Mouse (Mus musculus): ENCODE measurements at regions not wholly inside any gene's neighbourhood (a gene's known extent, or its start where the extent isn't known, plus 50 kb on each side); places are given as distances from the start of the nearest gene placed in this dataset.
A peak's percentile ranks its signal among the peaks of the same experiment; 100 is the strongest.

DNA sequence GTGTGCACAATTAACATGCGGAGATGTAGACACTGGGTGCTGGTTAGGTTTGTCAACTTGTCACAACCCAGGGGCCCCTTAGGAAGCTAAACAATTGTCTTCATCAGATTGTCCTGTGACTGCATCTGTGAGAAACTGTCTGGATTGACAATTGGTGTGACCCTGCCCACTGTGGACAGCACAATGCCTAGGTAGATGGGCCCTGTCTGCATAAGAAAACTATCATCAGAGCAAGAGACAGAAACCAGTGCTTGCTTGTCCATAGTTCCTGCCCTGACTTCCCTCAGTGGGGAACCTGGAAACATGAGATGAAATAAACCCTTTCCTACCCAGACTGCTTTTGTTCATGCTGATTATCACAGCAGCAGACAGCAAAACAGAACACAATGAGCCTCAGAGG lies 63.5 kb upstream of the Tyw5 start:
- no peak for DNase-seq (ENCODE audit: low read depth)
- TF ChIP-seq POLR2A (IDR thresholded peaks at IDR 0.05; ENCODE audit: borderline replicate concordance, extremely low read depth, insufficient read depth, insufficient read length, poor library complexity, severe bottlenecking) (no peak), CTCF (IDR thresholded peaks at IDR 0.05; ENCODE audit: borderline replicate concordance, extremely low read depth, insufficient read depth, insufficient read length) (no peak)

DNA sequence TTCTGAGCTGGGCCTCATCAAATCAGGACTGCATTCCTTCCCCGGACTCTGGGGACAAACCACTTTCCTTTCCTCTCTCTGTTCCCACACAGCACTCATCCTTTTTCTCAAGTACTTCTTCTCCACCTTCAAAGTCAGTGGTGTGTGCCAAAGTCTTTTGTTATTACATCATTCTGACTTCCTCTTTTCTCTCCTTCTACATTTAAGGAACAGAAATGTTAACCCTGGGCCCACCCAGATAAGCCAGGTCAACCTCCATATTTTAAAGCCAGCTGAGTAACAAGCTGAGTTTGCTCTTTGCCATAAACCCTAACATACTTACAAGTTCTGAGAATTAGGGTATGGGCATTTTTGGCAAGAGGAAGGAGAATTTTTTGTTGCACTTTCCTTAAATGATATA lies 65.3 kb upstream of the Tyw5 start:
- no peak for TF ChIP-seq POLR2A (IDR thresholded peaks at IDR 0.05; ENCODE audit: borderline replicate concordance, extremely low read depth, insufficient read depth, insufficient read length, poor library complexity, severe bottlenecking)
- TF ChIP-seq CTCF (IDR thresholded peaks at IDR 0.05; ENCODE audit: borderline replicate concordance, extremely low read depth, insufficient read depth, insufficient read length): no peak
- no peak for DNase-seq (ENCODE audit: low read depth)

DNA sequence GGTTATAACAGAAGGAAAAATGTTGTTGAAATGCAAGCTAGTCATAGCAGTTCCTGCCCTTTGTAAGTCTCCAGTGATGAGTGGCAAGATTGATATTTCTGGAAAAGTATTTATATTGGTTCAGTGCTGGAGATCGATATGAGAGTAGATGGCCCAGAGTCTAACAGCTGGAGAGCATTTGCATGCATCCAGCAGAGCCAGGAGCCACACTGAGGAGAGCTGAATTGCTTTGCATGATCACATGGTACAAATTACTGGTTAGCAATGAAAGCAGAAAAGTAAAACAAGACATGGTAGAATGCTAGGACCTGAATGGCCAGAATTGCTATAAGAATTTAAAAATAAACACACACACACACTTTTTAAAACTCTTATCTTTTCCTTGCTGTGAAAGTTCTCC lies 70.8 kb upstream of the Tyw5 start:
- TF ChIP-seq CTCF (IDR thresholded peaks at IDR 0.05; ENCODE audit: borderline replicate concordance, extremely low read depth, insufficient read depth, insufficient read length) (no peak), POLR2A (IDR thresholded peaks at IDR 0.05; ENCODE audit: borderline replicate concordance, extremely low read depth, insufficient read depth, insufficient read length, poor library complexity, severe bottlenecking) (no peak)
- no peak for DNase-seq (ENCODE audit: low read depth)

DNA sequence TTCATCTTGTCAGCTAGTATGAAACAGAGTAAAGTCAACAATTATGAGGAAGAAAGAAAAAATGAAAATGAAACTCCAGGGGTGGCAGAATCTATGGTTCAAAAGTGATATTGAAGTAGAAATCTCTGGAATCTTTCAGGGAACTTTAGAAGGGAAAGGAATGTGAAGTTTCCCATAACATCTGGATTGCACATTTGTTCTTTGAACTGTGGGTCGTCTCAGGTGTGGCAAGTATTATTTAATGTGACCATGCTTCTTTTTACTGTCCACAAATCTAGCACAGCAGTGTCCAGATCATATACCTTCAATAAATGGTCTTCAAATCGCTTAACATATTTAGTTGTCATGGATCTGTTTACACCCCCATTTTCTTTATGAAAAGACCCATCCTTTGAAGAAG lies 71.2 kb upstream of the Tyw5 start:
- TF ChIP-seq CTCF (IDR thresholded peaks at IDR 0.05; ENCODE audit: borderline replicate concordance, extremely low read depth, insufficient read depth, insufficient read length): no peak
- TF ChIP-seq POLR2A (IDR thresholded peaks at IDR 0.05; ENCODE audit: borderline replicate concordance, extremely low read depth, insufficient read depth, insufficient read length, poor library complexity, severe bottlenecking): no peak
- no peak for DNase-seq (ENCODE audit: low read depth)

DNA sequence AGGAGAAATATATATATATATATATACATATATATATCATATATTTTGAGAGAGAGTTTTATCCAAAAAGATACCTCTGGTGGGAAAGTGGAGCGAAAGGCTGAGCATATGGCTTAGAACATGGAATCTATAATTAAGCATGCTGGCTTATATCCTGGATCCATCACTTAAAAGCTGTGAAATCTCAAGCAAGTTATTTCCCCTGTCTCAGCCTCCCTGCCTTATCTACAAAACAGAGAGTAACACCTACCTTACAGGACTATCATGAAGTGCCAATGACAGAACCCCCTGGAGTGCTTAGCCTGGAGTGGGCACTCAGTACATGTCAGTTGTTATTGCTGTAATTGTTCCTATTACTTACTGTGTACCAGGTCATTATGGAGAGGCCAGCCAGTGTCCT lies 71.9 kb upstream of the Tyw5 start:
- peak; percentile 59 for DNase-seq (ENCODE audit: low read depth)
- TF ChIP-seq POLR2A (IDR thresholded peaks at IDR 0.05; ENCODE audit: borderline replicate concordance, extremely low read depth, insufficient read depth, insufficient read length, poor library complexity, severe bottlenecking): no peak
- TF ChIP-seq CTCF (IDR thresholded peaks at IDR 0.05; ENCODE audit: borderline replicate concordance, extremely low read depth, insufficient read depth, insufficient read length): no peak

DNA sequence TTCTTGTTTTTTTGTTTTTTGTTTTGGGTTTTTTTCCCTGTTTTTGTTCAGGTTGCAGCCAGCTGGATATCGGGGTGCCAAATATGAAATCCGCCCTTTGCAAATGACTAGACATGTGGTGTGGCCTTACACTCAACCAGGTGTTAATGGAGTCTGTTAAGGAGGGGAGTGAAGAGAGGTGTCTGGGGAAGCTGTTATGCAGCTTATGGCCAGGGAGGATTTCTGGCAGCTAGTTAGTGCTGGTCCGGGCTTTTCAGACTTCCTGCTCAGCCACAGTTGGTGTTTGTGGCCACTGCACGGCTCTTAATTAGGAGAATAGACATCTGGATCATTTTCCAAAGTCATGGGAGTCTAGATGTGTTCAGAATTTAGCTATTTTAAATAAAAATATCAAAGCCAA lies 72.7 kb upstream of the Tyw5 start:
- TF ChIP-seq CTCF (IDR thresholded peaks at IDR 0.05; ENCODE audit: borderline replicate concordance, extremely low read depth, insufficient read depth, insufficient read length) (no peak), POLR2A (IDR thresholded peaks at IDR 0.05; ENCODE audit: borderline replicate concordance, extremely low read depth, insufficient read depth, insufficient read length, poor library complexity, severe bottlenecking) (no peak)
- DNase-seq (ENCODE audit: low read depth): peak; percentile 71

DNA sequence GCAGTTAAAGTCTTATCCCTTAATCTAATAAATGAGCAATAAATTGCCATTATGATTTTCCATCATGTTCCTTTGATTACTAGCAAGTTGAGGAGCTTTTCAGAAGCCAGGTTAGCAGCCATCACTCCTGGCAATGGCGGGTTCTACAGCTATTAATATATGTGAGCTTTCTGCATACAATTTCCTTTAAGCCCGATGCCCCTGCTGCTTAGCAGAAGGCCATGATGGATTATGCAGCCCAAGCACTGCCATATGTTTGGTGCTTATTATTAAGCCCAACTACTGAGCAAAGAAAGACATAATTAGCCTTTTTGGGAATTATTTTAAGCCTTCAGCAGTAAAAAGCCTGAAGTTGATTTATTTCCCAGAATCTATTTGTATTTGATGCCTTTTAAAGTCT lies 82.3 kb upstream of the Tyw5 start:
- TF ChIP-seq CTCF (IDR thresholded peaks at IDR 0.05; ENCODE audit: borderline replicate concordance, extremely low read depth, insufficient read depth, insufficient read length): no peak
- no peak for TF ChIP-seq POLR2A (IDR thresholded peaks at IDR 0.05; ENCODE audit: borderline replicate concordance, extremely low read depth, insufficient read depth, insufficient read length, poor library complexity, severe bottlenecking)
- peak; percentile 63 for DNase-seq (ENCODE audit: low read depth)

DNA sequence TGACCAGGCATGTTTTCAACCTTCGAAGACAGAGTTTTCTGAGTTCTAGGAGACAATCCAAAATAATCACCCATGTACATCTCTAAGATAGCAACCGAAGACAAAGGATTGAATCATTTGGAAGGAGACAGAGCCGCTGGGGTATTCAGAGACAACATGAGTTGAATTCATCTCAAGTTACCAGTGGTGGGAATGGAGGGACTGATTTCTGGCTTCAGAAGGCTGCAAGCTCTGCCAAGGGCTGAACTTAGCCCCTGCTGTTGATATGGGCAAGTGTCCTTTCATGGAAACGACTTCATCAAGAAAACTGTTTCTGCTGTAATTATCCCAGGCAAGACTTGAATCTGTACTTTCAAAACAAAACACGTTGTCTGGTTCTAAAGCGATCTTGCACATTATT lies 82.7 kb upstream of the Tyw5 start:
- no peak for TF ChIP-seq POLR2A (IDR thresholded peaks at IDR 0.05; ENCODE audit: borderline replicate concordance, extremely low read depth, insufficient read depth, insufficient read length, poor library complexity, severe bottlenecking)
- no peak for TF ChIP-seq CTCF (IDR thresholded peaks at IDR 0.05; ENCODE audit: borderline replicate concordance, extremely low read depth, insufficient read depth, insufficient read length)
- DNase-seq (ENCODE audit: low read depth): peak; percentile 46

DNA sequence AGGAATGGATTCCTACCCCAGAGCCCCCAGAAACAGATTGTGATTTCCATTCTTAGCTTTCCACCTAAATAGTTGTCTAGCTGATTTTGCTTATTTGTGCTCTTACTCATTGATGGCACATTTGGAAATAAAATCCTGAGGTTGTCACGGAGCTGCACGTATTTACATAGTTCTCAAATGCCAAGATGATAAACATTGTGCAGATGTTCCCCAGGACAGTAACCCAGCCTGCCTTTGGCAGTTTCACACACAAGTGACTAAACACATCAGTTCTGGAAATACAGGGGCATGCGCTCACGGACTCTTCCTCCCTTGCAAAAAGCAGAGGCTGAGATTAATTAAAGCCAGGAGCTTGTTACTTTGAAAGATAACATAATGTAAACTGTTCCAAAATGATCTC lies 83.1 kb upstream of the Tyw5 start:
- no peak for TF ChIP-seq CTCF (IDR thresholded peaks at IDR 0.05; ENCODE audit: borderline replicate concordance, extremely low read depth, insufficient read depth, insufficient read length)
- no peak for TF ChIP-seq POLR2A (IDR thresholded peaks at IDR 0.05; ENCODE audit: borderline replicate concordance, extremely low read depth, insufficient read depth, insufficient read length, poor library complexity, severe bottlenecking)
- no peak for DNase-seq (ENCODE audit: low read depth)

DNA sequence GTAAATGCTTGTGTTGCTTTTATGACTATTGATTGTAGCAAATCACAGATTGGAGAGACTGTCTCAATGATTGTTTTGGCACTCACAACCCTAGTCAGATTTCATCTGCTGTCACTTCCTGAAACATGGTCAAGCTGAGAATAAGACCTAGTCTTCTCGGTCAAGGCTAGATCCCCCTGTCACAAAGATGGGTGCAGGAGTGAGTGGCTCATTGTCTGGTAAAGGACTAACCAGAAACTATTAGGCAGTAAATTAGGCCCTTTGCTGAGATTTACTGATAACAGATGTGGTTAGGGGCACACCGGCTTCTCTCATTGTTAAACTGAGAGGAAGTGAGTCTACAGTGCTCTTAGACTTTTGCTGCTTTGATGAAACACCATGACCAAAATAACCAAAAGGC lies 85.8 kb upstream of the Tyw5 start:
- TF ChIP-seq CTCF (IDR thresholded peaks at IDR 0.05; ENCODE audit: borderline replicate concordance, extremely low read depth, insufficient read depth, insufficient read length): no peak
- no peak for TF ChIP-seq POLR2A (IDR thresholded peaks at IDR 0.05; ENCODE audit: borderline replicate concordance, extremely low read depth, insufficient read depth, insufficient read length, poor library complexity, severe bottlenecking)
- DNase-seq (ENCODE audit: low read depth): no peak

DNA sequence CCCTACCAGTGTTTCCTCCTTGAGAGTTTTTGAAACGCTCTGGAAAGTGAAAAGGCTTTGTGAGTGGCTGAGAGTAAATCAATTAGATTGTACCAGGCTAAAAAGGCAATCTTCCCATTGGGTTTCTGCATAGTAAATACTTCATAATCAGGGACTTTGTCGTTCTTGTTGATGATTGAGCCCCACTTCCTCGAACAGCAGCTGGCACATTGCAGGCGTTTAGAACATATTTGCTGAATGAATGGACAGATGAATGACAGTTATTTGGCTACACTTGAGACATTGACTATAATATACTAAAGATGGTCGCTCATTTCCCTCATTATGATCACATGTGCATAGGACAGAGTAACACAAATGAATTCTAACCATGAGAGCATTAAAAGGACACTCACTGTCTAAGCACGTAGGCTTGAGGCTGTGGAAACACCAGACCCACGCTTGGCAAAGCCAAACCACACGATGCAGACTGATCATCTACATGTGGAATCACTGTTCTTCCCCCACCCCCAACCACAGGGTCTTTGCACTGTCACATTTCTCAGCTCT lies 90.7 kb upstream of the Tyw5 start:
- peak; percentile 88 for DNase-seq (ENCODE audit: low read depth)
- TF ChIP-seq POLR2A (IDR thresholded peaks at IDR 0.05; ENCODE audit: borderline replicate concordance, extremely low read depth, insufficient read depth, insufficient read length, poor library complexity, severe bottlenecking) (no peak), CTCF (IDR thresholded peaks at IDR 0.05; ENCODE audit: borderline replicate concordance, extremely low read depth, insufficient read depth, insufficient read length) (no peak)

DNA sequence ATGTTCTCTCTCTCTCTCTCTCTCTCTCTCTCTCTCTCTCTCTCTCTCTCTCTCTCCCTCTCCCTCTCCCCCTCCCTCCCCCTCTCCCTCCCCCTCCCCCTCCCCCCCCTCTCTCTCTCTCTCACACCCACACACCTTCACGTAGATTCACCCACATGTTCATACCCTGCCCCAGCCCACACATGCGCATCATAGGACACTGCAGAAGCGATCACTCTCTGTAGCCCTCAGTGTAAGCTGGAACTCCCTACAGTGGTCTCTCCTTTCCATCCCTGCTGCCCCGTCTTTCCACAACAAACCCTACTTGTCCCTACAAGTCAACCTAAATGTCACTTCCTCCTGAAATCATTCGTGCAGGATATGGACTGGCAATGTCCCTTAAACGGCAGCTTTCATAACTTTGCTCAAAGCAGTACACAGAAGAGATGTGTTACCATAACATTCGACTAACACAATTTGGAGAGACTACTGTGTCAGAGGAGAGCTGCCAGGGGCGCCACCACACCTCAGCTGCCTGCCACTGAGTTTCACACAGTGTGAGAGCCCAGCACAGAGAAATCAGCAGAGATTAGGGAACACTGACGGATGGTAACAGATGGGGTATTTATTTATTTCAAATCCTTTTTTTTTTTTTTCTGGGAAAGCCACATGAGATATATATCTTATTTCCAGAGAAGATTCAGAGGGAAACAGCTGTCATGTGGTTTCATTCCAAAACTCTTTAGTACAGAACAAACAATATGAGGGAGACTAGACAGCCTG lies 103.6 kb upstream of the Tyw5 start:
- TF ChIP-seq CTCF (IDR thresholded peaks at IDR 0.05; ENCODE audit: borderline replicate concordance, extremely low read depth, insufficient read depth, insufficient read length) (no peak), POLR2A (IDR thresholded peaks at IDR 0.05; ENCODE audit: borderline replicate concordance, extremely low read depth, insufficient read depth, insufficient read length, poor library complexity, severe bottlenecking) (no peak)

More for the DNA sequence above, 103.6 kb upstream of the Tyw5 start:
- peak; percentile 78 for DNase-seq (ENCODE audit: low read depth)
